Mouse (Mus musculus): ENCODE measurements around the gene Rbm38. TPM values are rescaled to one million over a fixed set of nuclear protein-coding genes. Genes with fewer than 3 reads are reported as not detected.

Gene Rbm38
- polyA plus RNA-seq, 1 experiment from 2014 or later = 46.6 TPM

DNA sequence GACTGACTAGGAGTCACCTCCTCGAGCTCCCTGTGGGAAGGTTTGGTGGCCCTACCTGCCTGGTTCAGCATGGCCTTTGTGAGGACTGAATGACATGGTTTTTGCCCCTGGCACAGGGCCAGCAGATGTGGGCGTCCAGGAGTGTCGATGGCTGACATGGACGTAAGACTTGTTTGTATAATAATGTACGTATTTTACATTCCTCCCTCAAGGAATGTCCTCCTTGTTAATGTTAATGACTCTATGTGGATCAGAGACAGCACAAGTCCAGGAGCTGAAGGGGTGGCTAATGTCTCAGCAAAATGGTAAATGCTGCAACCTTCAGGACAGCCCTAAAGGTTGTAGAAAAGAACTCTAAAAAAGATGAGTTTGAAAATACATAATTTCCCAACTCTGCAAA is 53.4 kb downstream of the Rbm38 start:
- no peak overlapping the region for H3K9ac ChIP-seq (replicated peaks; ENCODE audit: low read length)
- no peak overlapping the region for H3K27ac ChIP-seq (replicated peaks; ENCODE audit: low read depth, low read length)
- no peak for DNase-seq (ENCODE audit: low spot score)
- no peak for ATAC-seq (replicated peaks; ENCODE audit: insufficient number of reproducible peaks, low FRiP score, low TSS enrichment, low read depth)
- H3K4me3 ChIP-seq (ENCODE audit: low read depth, low read length) = no peak overlapping the region
- H3K9me3 ChIP-seq (replicated peaks; ENCODE audit: control insufficient read depth, low read length) = no peaks in the 10 kb centered on the region
- H3K4me2 ChIP-seq (ENCODE audit: low read depth, low read length) = no peak overlapping the region
- H3K4me1 ChIP-seq (ENCODE audit: control insufficient read depth, insufficient read depth, low read length) = no peaks in the 10 kb centered on the region
- WGBS = 79% methylated on average over 5 of the region's 5 CpGs
- H3K36me3 ChIP-seq (replicated peaks; ENCODE audit: control insufficient read depth, insufficient read depth, low read depth, low read length) = no peaks in the 10 kb centered on the region
- H3K27me3 ChIP-seq (ENCODE audit: control insufficient read depth, insufficient read depth, low read length) = no peaks in the 10 kb centered on the region

- H3K36me3 ChIP-seq (replicated peaks; ENCODE audit: control insufficient read depth, insufficient read depth, low read depth, low read length) = no peaks in the 10 kb centered on the region
- no peak for DNase-seq (ENCODE audit: low spot score)
- no peak overlapping the region for H3K27ac ChIP-seq (replicated peaks; ENCODE audit: low read depth, low read length)
- H3K9ac ChIP-seq (replicated peaks; ENCODE audit: low read length) = no peak overlapping the region
- H3K4me1 ChIP-seq (ENCODE audit: control insufficient read depth, insufficient read depth, low read length) = no peaks in the 10 kb centered on the region
- H3K27me3 ChIP-seq (ENCODE audit: control insufficient read depth, insufficient read depth, low read length) = no peaks in the 10 kb centered on the region
- no peak for ATAC-seq (replicated peaks; ENCODE audit: insufficient number of reproducible peaks, low FRiP score, low TSS enrichment, low read depth)
- no peak overlapping the region for H3K4me3 ChIP-seq (ENCODE audit: low read depth, low read length)
- no peak overlapping the region for H3K4me2 ChIP-seq (ENCODE audit: low read depth, low read length)
- H3K9me3 ChIP-seq (replicated peaks; ENCODE audit: control insufficient read depth, low read length) = no peaks in the 10 kb centered on the region
- 66% methylated on average over 9 of the region's 9 CpGs for WGBS
Observed at GRCm38 (mm10) chr2:173076921-173077320, 56.6 kb downstream of the Rbm38 start.

GRCm38 (mm10) chr2:173079766-173080549 is 59.7 kb downstream of the Rbm38 start:
- H3K4me2 ChIP-seq (ENCODE audit: low read depth, low read length) = no peak overlapping the region
- H3K27ac ChIP-seq (replicated peaks; ENCODE audit: low read depth, low read length) = no peak overlapping the region
- no peak for DNase-seq (ENCODE audit: low spot score)
- H3K27me3 ChIP-seq (ENCODE audit: control insufficient read depth, insufficient read depth, low read length) = no peaks in the 10 kb centered on the region
- H3K9me3 ChIP-seq (replicated peaks; ENCODE audit: control insufficient read depth, low read length) = no peaks in the 10 kb centered on the region
- ATAC-seq (replicated peaks; ENCODE audit: insufficient number of reproducible peaks, low FRiP score, low TSS enrichment, low read depth) = no peak
- no peaks in the 10 kb centered on the region for H3K4me1 ChIP-seq (ENCODE audit: control insufficient read depth, insufficient read depth, low read length)
- H3K4me3 ChIP-seq (ENCODE audit: low read depth, low read length) = no peak overlapping the region
- H3K36me3 ChIP-seq (replicated peaks; ENCODE audit: control insufficient read depth, insufficient read depth, low read depth, low read length) = no peaks in the 10 kb centered on the region
- 55% methylated on average over 10 of the region's 10 CpGs for WGBS
- H3K9ac ChIP-seq (replicated peaks; ENCODE audit: low read length) = no peak overlapping the region

GRCm38 (mm10) chr2:173080785-173081241 is 60.5 kb downstream of the Rbm38 start:
- H3K4me3 ChIP-seq (ENCODE audit: low read depth, low read length) = no peak overlapping the region
- no peak overlapping the region for H3K27ac ChIP-seq (replicated peaks; ENCODE audit: low read depth, low read length)
- no peaks in the 10 kb centered on the region for H3K27me3 ChIP-seq (ENCODE audit: control insufficient read depth, insufficient read depth, low read length)
- H3K36me3 ChIP-seq (replicated peaks; ENCODE audit: control insufficient read depth, insufficient read depth, low read depth, low read length) = no peaks in the 10 kb centered on the region
- no peaks in the 10 kb centered on the region for H3K4me1 ChIP-seq (ENCODE audit: control insufficient read depth, insufficient read depth, low read length)
- no peak overlapping the region for H3K9ac ChIP-seq (replicated peaks; ENCODE audit: low read length)
- ATAC-seq (replicated peaks; ENCODE audit: insufficient number of reproducible peaks, low FRiP score, low TSS enrichment, low read depth) = peak; percentile 34
- H3K4me2 ChIP-seq (ENCODE audit: low read depth, low read length) = no peak overlapping the region
- peak; percentile 84 for DNase-seq (ENCODE audit: low spot score)
- 33% methylated on average over 10 of the region's 10 CpGs for WGBS
- no peaks in the 10 kb centered on the region for H3K9me3 ChIP-seq (replicated peaks; ENCODE audit: control insufficient read depth, low read length)

DNA sequence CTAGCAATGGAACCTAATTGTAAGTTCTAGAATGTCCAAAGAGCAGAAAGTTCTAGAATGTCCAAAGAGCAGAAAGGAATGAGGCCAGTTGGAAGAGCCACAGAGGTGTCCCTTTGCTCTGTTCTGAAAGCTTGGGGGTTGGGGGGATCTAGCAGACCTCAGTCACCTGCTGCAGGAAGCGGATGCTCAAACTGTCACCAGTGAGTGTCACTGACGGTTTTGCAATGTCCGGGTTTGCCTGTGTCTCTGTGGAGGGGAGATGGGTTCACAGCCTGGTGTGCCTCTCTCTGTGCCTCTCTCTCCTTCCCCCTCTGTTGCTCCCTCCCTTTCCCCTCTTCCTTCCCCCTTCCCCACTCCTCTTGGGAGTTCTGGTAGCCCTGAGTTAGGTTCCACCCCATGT is 62.4 kb downstream of the Rbm38 start:
- ATAC-seq (replicated peaks; ENCODE audit: insufficient number of reproducible peaks, low FRiP score, low TSS enrichment, low read depth) = no peak
- no peak overlapping the region for H3K4me2 ChIP-seq (ENCODE audit: low read depth, low read length)
- H3K36me3 ChIP-seq (replicated peaks; ENCODE audit: control insufficient read depth, insufficient read depth, low read depth, low read length) = no peaks in the 10 kb centered on the region
- no peaks in the 10 kb centered on the region for H3K27me3 ChIP-seq (ENCODE audit: control insufficient read depth, insufficient read depth, low read length)
- no peak for DNase-seq (ENCODE audit: low spot score)
- no peak overlapping the region for H3K4me3 ChIP-seq (ENCODE audit: low read depth, low read length)
- WGBS = 82% methylated on average over 3 of the region's 3 CpGs
- no peaks in the 10 kb centered on the region for H3K9me3 ChIP-seq (replicated peaks; ENCODE audit: control insufficient read depth, low read length)
- no peaks in the 10 kb centered on the region for H3K4me1 ChIP-seq (ENCODE audit: control insufficient read depth, insufficient read depth, low read length)
- H3K27ac ChIP-seq (replicated peaks; ENCODE audit: low read depth, low read length) = no peak overlapping the region
- no peak overlapping the region for H3K9ac ChIP-seq (replicated peaks; ENCODE audit: low read length)

GRCm38 (mm10) chr2:173083106-173083505 is 62.8 kb downstream of the Rbm38 start:
- no peaks in the 10 kb centered on the region for H3K27me3 ChIP-seq (ENCODE audit: control insufficient read depth, insufficient read depth, low read length)
- H3K9me3 ChIP-seq (replicated peaks; ENCODE audit: control insufficient read depth, low read length) = no peaks in the 10 kb centered on the region
- DNase-seq (ENCODE audit: low spot score) (no peak), ATAC-seq (replicated peaks; ENCODE audit: insufficient number of reproducible peaks, low FRiP score, low TSS enrichment, low read depth) (no peak)
- no peak overlapping the region for H3K27ac ChIP-seq (replicated peaks; ENCODE audit: low read depth, low read length)
- H3K4me1 ChIP-seq (ENCODE audit: control insufficient read depth, insufficient read depth, low read length) = no peaks in the 10 kb centered on the region
- H3K4me2 ChIP-seq (ENCODE audit: low read depth, low read length) = no peak overlapping the region
- no peak overlapping the region for H3K9ac ChIP-seq (replicated peaks; ENCODE audit: low read length)
- WGBS = 81% methylated on average over 9 of the region's 9 CpGs
- H3K4me3 ChIP-seq (ENCODE audit: low read depth, low read length) = no peak overlapping the region
- no peaks in the 10 kb centered on the region for H3K36me3 ChIP-seq (replicated peaks; ENCODE audit: control insufficient read depth, insufficient read depth, low read depth, low read length)

- H3K4me2 ChIP-seq (ENCODE audit: low read depth, low read length) = no peak overlapping the region
Observed at GRCm38 (mm10) chr2:173083712-173084475, 63.6 kb downstream of the Rbm38 start.

More at GRCm38 (mm10) chr2:173083712-173084475, 63.6 kb downstream of the Rbm38 start:
- Histone ChIP-seq H3K9me3 (replicated peaks; ENCODE audit: control insufficient read depth, low read length) (no peaks in the 10 kb centered on the region), H3K27ac (replicated peaks; ENCODE audit: low read depth, low read length) (no peak overlapping the region), H3K9ac (replicated peaks; ENCODE audit: low read length) (no peak overlapping the region), H3K4me3 (ENCODE audit: low read depth, low read length) (no peak overlapping the region), H3K4me1 (ENCODE audit: control insufficient read depth, insufficient read depth, low read length) (no peaks in the 10 kb centered on the region), H3K36me3 (replicated peaks; ENCODE audit: control insufficient read depth, insufficient read depth, low read depth, low read length) (no peaks in the 10 kb centered on the region), H3K27me3 (ENCODE audit: control insufficient read depth, insufficient read depth, low read length) (no peaks in the 10 kb centered on the region)
- DNase-seq (ENCODE audit: low spot score) = peak; percentile 74
- no peak; the same call in 1 of the 2 replicates for ATAC-seq (replicated peaks; ENCODE audit: insufficient number of reproducible peaks, low FRiP score, low TSS enrichment, low read depth)
- 19% methylated on average over 13 of the region's 13 CpGs for WGBS

Measured in embryonic facial prominence, embryonic 11.5 days (tissue).